Mouse (Mus musculus) liver (tissue): Measurements from ENCODE around the gene Cd164l2.

Source experiments
- DNase-seq: peaks from one replicate; pipeline ENCODE4 v3.0.0-alpha.2; 2020; ENCODE audit warnings: mixed read lengths

The Cd164l2 gene

DNA sequence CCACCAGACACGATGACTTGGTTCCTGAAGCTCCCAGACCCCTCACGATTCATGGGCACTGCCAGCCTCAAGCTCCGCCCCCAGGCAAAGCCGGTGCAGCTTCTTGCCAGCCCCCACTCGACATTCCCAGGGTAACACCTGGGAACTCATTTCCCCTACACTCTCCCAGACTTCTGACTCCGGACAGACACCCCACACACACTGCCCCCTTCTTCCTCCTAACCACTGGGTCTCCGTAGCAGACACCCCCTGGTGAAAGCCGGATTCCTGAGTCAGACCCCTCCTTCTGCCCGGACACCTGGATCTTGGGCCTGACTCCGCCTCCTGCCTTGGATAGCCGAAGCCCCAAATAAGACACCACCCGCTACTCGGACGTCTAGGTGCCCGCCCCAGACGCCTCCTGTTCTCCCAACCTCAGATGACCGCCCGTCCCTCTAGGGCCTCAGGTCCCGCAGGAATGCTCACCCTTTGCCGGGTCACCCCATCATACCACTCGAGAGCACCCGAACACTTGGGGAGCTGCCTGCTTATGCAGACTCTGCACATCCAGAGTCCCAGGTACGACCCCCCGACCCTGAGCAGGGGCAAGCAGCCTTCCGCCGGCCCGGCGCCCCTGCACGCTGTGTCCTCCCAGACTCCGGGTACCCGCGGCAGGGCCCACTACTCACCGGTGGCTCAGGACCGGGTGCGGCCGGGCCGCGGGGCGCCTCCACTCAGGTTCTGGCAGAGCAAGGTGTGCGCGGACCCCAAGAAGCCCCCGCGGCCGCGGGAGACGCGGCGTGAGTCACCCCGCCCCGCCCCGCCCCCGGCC, at the start of gene Cd164l2, which contains the start of gene Gpr3:
TSS of gene Cd164l2 (plus strand) at position 381 of the 811 bp plus-strand sequence.
TSS of gene Gpr3 (minus strand) at position 786 of the 811 bp plus-strand sequence.
- no peak for DNase-seq

GRCm38 (mm10) chr4:133162196-133162595, 49.7 kb upstream of the Cd164l2 start:
- DNase-seq, result no peak

GRCm38 (mm10) chr4:133166773-133167172, 45.2 kb upstream of the Cd164l2 start:
- no peak for DNase-seq

DNA sequence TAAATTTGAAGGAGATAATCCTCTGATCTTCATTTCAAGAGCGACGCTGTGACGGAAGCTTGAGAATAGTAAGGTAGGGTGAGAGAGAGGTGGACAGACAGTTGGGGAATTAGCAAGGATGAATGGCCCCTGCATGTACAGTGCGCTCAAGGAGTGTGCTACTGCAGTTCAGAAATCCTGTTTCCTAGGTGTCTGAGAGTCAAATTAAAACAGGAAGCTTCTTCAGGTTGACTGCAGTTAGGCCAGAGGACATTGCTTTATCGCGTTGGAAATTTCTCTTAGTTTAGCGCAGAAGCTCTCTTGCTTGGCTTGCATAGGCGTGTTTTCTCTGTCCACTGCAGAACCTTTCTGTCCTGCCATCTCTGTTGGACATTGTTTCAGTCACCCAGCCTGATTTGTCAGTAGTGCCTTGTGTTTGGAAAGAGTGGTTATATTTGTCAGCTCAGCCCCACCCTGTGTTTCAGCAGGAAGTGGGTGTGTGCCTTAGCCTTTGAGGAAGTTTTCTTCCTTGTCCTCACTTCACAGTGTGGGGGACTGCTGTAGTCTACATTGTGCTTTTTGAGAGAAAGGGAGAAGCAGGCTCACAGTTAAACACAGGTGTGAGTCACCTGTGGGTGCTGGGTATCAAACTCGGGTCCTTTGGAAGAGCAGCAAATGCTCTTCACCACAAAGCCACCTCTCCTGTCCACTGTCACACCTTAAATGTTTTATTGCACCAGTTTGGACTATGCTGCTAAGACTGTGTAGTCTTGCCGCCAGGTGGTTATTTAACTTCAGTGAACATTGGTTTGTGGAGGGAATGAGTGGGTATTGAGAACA, 42.5 kb upstream of the Cd164l2 start:
- no peak for DNase-seq

DNA sequence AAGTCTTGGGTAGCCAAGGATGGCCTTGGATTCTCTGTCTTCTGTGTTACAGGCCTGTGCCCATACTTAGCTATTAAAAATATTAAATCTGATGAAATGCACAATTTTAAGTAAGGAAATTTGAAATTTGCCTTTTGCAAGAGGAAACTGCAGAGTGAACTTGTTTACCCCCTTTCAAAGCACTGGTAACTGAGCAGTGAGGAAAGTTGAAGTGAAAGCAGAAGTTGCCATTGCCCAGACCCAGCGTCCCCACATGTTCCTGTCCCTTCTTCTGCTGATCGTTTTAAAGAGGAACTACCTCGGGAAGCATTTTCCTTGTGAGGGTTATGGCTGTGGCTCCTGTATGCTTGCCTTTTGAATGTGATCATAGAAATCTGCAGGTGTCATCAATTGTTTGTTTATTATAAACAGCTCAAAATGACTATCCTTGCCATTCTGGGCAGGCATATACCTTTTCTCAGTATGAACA, 41.8 kb upstream of the Cd164l2 start:
- DNase-seq, result no peak

DNA sequence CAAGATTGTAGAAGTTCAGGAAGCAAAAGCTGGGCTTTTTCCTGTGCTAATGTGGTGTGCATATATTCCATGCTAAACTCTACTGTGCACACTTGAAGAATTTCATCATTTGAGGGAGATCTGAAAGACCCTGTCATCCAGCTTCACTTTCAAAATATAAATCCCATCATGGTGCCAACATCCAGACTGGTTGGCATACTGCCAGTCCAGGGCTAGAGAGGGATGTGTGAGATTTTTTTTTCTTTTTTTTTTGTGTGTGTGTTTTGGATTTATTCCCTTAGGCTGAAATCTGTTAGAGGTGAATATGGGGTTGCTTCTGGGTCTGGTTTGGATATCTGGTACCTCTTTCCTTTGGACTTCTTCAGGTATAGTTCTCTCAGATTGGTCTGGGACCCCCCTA, 41.3 kb upstream of the Cd164l2 start:
- no peak for DNase-seq

- no peak for DNase-seq
Observed at GRCm38 (mm10) chr4:133172451-133172850, 39.5 kb upstream of the Cd164l2 start.

DNA sequence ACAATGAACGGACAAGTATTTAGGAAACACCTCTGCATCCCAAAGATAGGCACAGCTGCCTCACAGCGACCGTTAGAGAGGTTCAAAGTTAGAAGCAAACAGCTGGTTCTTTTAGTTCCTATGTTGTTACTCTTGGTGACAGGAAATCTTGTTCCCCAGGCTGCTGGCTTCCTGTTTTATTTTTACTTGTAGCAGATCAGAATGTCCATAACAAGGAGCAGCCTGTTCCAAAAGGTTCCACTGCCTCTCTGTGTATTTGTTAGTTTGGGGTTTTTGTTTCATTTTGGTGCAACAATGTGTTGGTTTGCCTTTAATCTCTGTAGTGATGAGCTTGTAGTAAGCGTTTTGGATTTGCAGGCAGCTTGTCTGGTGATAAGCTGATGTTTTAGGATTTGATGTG, 37.6 kb upstream of the Cd164l2 start:
- no peak for DNase-seq

DNA sequence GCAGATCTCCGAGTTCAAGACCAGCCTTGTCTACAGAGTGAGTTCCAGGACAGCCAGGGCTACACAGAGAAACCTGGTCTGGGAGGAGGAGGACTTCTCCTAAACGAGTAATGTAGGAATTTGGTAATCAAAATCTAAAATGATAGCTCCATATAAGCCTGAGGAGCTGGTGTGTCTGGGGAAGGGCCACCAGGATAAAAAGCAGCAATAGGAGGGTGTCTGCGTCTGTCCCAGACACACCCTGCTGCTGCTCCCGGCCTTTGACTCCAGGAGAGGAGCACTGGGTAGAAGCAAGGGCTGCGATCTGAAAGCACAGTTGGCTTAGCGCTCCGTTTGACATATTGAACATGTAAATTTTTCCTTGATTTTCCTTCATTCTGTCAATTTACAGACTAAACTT, 36.7 kb upstream of the Cd164l2 start:
- no peak for DNase-seq

GRCm38 (mm10) chr4:133175998-133176760, 35.8 kb upstream of the Cd164l2 start:
- DNase-seq, result no peak

DNA sequence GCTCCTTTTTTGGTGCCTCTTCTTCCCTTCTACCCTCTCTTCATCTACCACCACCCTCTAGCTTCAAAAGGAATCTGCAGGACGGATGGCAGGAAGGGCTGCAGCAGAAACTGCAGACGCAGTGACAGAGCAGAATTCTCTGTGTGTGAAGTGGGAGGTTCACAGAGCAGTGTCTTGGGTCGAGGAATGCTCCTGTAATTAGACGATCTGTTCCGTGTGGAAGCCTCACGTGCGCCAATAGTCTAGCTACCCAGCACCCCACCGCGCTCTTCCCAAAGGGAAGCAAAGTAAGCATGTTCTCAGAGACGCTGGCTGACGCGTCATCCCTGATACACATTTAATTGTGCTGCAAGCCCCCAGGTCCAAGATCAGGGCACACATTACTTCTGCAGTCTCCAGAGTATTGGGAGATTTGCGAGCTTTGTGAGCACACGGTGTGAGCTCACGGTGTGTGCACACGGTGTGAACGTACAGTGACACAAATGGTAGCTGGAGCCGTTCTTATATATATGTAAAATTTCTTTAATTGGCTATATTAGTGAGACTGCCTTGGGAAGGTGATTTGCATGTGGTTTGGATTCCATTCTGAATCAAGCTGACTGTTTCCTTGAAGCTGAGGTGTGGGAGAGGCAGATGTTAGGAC, 35.0 kb upstream of the Cd164l2 start:
- DNase-seq, result no peak

GRCm38 (mm10) chr4:133178305-133178704, 33.6 kb upstream of the Cd164l2 start:
- DNase-seq, result peak; percentile 80

DNA sequence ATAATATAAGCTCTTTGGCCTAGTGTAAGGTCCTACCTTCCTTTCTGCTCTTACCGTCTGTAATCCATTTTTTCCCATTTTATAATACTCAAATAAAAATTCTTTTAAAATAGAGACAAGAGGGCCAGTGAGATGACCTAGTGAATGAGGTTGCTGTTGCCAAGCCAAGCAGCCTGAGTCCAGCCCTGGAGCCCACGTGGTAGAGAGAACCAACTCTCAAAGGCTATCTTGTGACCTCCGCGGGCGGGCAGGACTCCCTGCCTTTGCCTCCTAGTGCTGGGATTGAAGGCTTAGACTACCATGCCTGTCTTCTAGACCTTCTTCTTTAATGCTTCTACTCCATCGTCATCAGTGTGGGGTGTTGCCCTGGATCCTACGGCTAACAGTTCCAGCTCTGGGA, 32.7 kb upstream of the Cd164l2 start:
- no peak for DNase-seq

GRCm38 (mm10) chr4:133182439-133183033, 29.4 kb upstream of the Cd164l2 start:
- DNase-seq, result no peak

DNA sequence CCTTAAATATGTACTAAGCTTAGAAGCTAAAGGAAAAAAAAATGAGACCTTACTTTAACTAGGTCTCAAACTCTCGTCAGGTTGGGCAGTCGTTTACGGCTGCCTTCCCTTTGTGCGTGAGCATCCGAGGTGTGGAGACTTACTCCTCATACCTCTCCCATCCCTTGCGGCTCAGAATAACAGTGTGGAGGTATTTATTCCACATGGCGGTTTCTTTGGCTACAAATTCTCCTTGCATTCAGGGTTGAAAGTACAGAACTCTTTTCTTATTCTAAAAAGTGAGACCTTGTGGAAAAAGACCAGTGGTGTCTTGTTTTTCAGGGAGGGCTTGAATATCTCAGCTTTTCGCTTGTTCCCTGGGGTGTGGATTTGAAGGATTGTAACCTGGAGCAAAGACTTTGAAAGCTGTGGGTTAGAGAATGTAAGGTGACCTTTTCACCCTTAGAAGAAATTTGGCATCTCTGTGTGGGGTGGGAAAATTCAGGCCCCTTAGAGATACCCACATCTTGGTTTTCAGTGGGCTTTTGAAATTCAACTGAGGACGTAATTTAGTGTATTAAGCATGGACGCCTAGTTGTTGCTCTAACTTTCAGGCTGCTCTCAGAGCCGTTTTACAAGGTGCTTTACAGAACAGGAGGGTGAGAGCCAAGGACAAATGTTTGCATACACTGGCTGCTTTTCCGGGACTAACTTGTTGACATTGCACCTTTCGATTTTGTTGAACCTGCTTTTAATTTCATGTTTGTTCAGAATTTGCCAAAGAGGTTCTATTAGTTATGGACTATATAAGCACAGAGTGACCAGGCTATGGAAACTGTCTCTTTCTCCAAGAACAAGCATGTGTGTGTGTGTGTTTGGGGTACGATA, 27.7 kb upstream of the Cd164l2 start:
- no peak for DNase-seq

GRCm38 (mm10) chr4:133184898-133185665, 26.8 kb upstream of the Cd164l2 start:
- DNase-seq, result no peak

- no peak for DNase-seq
Observed at GRCm38 (mm10) chr4:133185893-133186292, 26.0 kb upstream of the Cd164l2 start.

GRCm38 (mm10) chr4:133186856-133187255, 25.1 kb upstream of the Cd164l2 start:
- no peak for DNase-seq

DNA sequence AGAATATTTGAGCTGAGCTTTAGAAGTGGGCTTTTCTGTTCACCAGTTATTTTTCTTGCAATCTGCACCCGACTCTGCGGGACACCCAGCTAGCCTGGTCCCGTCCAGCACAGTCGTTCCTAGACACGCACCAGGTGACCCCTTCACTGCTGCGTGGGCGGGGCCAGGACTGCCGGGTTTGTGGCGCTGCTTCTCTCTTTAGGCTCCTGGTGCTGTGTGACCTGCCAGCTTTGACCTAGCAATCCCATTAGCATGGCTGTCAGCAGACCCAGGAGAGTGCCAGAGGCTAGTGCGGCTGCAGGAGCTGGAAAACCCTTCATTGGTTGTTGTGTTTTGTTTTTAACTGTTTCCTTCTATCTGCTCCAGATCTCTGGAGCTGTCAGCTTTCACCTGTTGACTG, 22.5 kb upstream of the Cd164l2 start:
- no peak for DNase-seq

DNA sequence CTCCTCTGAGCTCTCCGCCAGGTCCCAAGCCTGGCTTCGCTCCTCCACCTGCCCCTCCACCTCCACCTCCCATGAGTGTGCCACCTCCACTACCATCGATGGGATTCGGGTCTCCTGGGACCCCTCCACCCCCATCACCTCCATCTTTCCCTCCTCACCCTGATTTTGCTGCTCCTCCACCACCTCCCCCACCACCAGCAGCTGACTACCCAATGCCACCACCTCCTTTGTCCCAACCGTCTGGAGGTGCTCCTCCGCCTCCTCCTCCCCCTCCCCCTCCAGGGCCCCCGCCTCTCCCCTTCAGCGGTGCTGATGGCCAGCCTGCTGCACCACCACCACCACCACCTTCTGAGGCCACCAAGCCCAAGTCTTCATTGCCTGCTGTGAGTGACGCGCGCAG, 17.4 kb upstream of the Cd164l2 start:
- DNase-seq, result no peak
